Mouse (Mus musculus): ENCODE data around the gene Ccdc185.

DNA sequence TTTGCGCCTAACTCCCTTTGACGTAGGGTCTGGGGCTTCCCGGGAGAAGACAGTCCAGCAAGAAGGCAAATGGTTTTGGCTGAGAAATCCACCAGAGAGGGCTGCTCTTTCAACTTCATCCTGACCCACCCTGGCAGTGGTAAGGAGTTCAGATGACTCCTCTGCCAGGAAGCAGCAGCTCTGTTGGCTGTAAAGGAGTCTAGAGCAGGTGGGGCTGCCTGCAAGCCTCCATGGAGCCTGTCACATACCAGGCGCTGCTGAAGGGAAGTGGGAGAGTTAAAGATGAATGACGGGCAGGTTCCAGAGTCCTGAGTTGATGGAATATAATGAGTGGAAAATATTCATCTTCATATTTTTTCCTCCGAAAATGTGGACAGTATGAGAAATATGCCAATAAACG lies 34.8 kb upstream of the Ccdc185 start:
- TF ChIP-seq POLR2A (IDR thresholded peaks at IDR 0.05; ENCODE audit: borderline replicate concordance, extremely low read depth, low read depth, low read length) = no peak
- no peak for TF ChIP-seq CTCF (IDR thresholded peaks at IDR 0.05; ENCODE audit: insufficient read depth, low read length)
